Mouse (Mus musculus) left cerebral cortex, adult 8-10 months (tissue): ENCODE data around the gene Amz1. TPM values are rescaled to one million over a fixed set of nuclear protein-coding genes. Genes with fewer than 3 reads are reported as not detected.
A peak's percentile ranks its signal among the peaks of the same experiment; 100 is the strongest.

Source experiments
- DNase-seq, 2 experiments: peaks; one replicate each; pipeline ENCODE4 v3.0.0; 2022; ENCODE audit warnings: low spot score in 2 of 2
- total RNA-seq, 4 experiments: library from RNA; stranded (reverse); gene quantifications; 2 replicates each; pipeline ENCODE4 v1.2.4; 2022

Amz1 gene
- total RNA-seq, 4 experiments from 2014 or later, result 21.0 to 28.7 (median 24.7) TPM

- DNase-seq, result no peak
Observed at GRCm38 (mm10) chr5:140766566-140766965, 42.6 kb downstream of the Amz1 start.

- peak; percentile 56 to 86 for DNase-seq
Observed at GRCm38 (mm10) chr5:140767704-140768141, 43.8 kb downstream of the Amz1 start.

- peak in 1 of 2 experiments; percentile 79 for DNase-seq
Observed at GRCm38 (mm10) chr5:140768333-140768732, 44.4 kb downstream of the Amz1 start.

GRCm38 (mm10) chr5:140771612-140772011, 47.7 kb downstream of the Amz1 start:
- DNase-seq, result no peak

- DNase-seq, result no peak
Observed at GRCm38 (mm10) chr5:140772158-140772557, 48.2 kb downstream of the Amz1 start.

GRCm38 (mm10) chr5:140775111-140775510, 51.2 kb downstream of the Amz1 start:
- no peak for DNase-seq

- DNase-seq, result no peak
Observed at GRCm38 (mm10) chr5:140776968-140777367, 53.0 kb downstream of the Amz1 start.

- no peak for DNase-seq
Observed at GRCm38 (mm10) chr5:140781122-140781521, 57.2 kb downstream of the Amz1 start.

GRCm38 (mm10) chr5:140781886-140782572, 58.1 kb downstream of the Amz1 start:
- no peak for DNase-seq

GRCm38 (mm10) chr5:140783577-140783976, 59.6 kb downstream of the Amz1 start:
- no peak for DNase-seq

- no peak for DNase-seq
Observed at GRCm38 (mm10) chr5:140784288-140784687, 60.4 kb downstream of the Amz1 start.

- DNase-seq, result no peak
Observed at GRCm38 (mm10) chr5:140785240-140785872, 61.4 kb downstream of the Amz1 start.

GRCm38 (mm10) chr5:140789561-140789960, 65.6 kb downstream of the Amz1 start:
- no peak for DNase-seq

GRCm38 (mm10) chr5:140790392-140790791, 66.5 kb downstream of the Amz1 start:
- no peak for DNase-seq

- peak; percentile 40 to 51 for DNase-seq
Observed at GRCm38 (mm10) chr5:140790937-140791877, 67.3 kb downstream of the Amz1 start.

GRCm38 (mm10) chr5:140792233-140792632, 68.3 kb downstream of the Amz1 start:
- DNase-seq, result no peak

GRCm38 (mm10) chr5:140794753-140795152, 70.8 kb downstream of the Amz1 start:
- no peak for DNase-seq

- no peak for DNase-seq
Observed at GRCm38 (mm10) chr5:140795176-140795575, 71.2 kb downstream of the Amz1 start.

GRCm38 (mm10) chr5:140796051-140796450, 72.1 kb downstream of the Amz1 start:
- DNase-seq, result no peak

- DNase-seq, result no peak
Observed at GRCm38 (mm10) chr5:140798158-140798557, 74.2 kb downstream of the Amz1 start.

- no peak for DNase-seq
Observed at GRCm38 (mm10) chr5:140798775-140799174, 74.8 kb downstream of the Amz1 start.

GRCm38 (mm10) chr5:140799190-140799589, 75.3 kb downstream of the Amz1 start:
- no peak for DNase-seq
